20 mouse cellular contexts compared by ENCODE assay signal in genomic region chr6:87151427-87151826, GRCm38 (mm10). TPM values are rescaled to one million over a fixed set of nuclear protein-coding genes. Genes with fewer than 3 reads are reported as not detected.
DNase-seq lines count a peak whose midpoint lies in the region; ATAC-seq lines count a peak whose summit lies in the region.
"Had no signal": no experiment of that assay in that cellular context is flagged by ENCODE, and none has a peak within 500 bp of the region (broad histone marks: within the 10 kb centered on the region; RNA-seq: fewer than 3 reads in every experiment).

No protein-coding gene starts in this region.

- peak overlapping the region; percentile 35; the same call in 1 of the 2 replicates for H3K27ac ChIP-seq in embryonic facial prominence, embryonic 11.5 days (replicated peaks; ENCODE audit: low read depth, low read length)
- H3K27ac ChIP-seq in embryonic facial prominence, embryonic 13.5 days: peak overlapping the region; percentile 79
- H3K27ac ChIP-seq in limb, embryonic 10.5 days: peak overlapping the region; percentile 26; the same call in 1 of the 2 replicates
- H3K27ac ChIP-seq in hindbrain, embryonic 11.5 days (ENCODE audit: low read depth, low read length): no peak overlapping the region
- H3K27ac ChIP-seq: forebrain, embryonic 13.5 days; heart, embryonic 15.5 days; hindbrain, embryonic 14.5 days; intestine, embryonic 15.5 days had no signal

- no peaks in the 10 kb centered on the region for H3K27me3 ChIP-seq in embryonic facial prominence, embryonic 11.5 days (ENCODE audit: control insufficient read depth, insufficient read depth, low read length)
- H3K27me3 ChIP-seq in embryonic facial prominence, embryonic 13.5 days: no peaks in the 10 kb centered on the region
- H3K27me3 ChIP-seq in limb, embryonic 10.5 days (ENCODE audit: low read depth, poor library complexity, severe bottlenecking): no peaks in the 10 kb centered on the region
- no peaks in the 10 kb centered on the region for H3K27me3 ChIP-seq in hindbrain, embryonic 11.5 days (ENCODE audit: control insufficient read depth, insufficient read depth, low read length)
- H3K27me3 ChIP-seq: forebrain, embryonic 13.5 days; heart, embryonic 15.5 days; intestine, embryonic 15.5 days had no signal

- H3K9me3 ChIP-seq in embryonic facial prominence, embryonic 11.5 days (replicated peaks; ENCODE audit: control insufficient read depth, low read length): no peaks in the 10 kb centered on the region
- H3K9me3 ChIP-seq in embryonic facial prominence, embryonic 13.5 days: no peaks in the 10 kb centered on the region
- H3K9me3 ChIP-seq in limb, embryonic 10.5 days (replicated peaks): no peaks in the 10 kb centered on the region
- H3K9me3 ChIP-seq in hindbrain, embryonic 11.5 days (ENCODE audit: control insufficient read depth, low read length): no peaks in the 10 kb centered on the region
- H3K9me3 ChIP-seq: forebrain, embryonic 13.5 days; heart, embryonic 15.5 days; intestine, embryonic 15.5 days had no signal

- no peak overlapping the region for H3K9ac ChIP-seq in embryonic facial prominence, embryonic 11.5 days (replicated peaks; ENCODE audit: low read length)
- no peak overlapping the region for H3K9ac ChIP-seq in embryonic facial prominence, embryonic 13.5 days
- no peak overlapping the region for H3K9ac ChIP-seq in hindbrain, embryonic 11.5 days (ENCODE audit: low read depth, low read length)
- H3K9ac ChIP-seq: forebrain, embryonic 13.5 days; forebrain, postnatal 0 days; heart, embryonic 15.5 days; hindbrain, embryonic 14.5 days; intestine, embryonic 15.5 days had no signal

- DNase-seq in embryonic facial prominence, embryonic 11.5 days (ENCODE audit: low spot score): peak; percentile 74
- DNase-seq in limb, embryonic 10.5 days (ENCODE audit: low spot score): no peak
- peak; percentile 14 for DNase-seq in mesoderm, embryonic 11.5 days (ENCODE audit: low read depth, low spot score)
- DNase-seq in kidney, postnatal 14 days: no peak
- no peak for DNase-seq in hindbrain, embryonic 11.5 days (ENCODE audit: low spot score)
- no peak for DNase-seq in cerebellum, postnatal 36 days
- DNase-seq: adrenal gland, adult 2 months; adrenal gland, postnatal 25 days; cerebellum, adult 9-10 months; forebrain, postnatal 0 days; gastrocnemius, postnatal 10 days; heart, adult 18-20 months; heart, postnatal 14 days; kidney, adult 18-20 months had no signal

- H3K4me3 ChIP-seq in embryonic facial prominence, embryonic 11.5 days (ENCODE audit: low read depth, low read length): no peak overlapping the region
- no peak overlapping the region for H3K4me3 ChIP-seq in embryonic facial prominence, embryonic 13.5 days
- H3K4me3 ChIP-seq in limb, embryonic 10.5 days: no peak overlapping the region
- H3K4me3 ChIP-seq in hindbrain, embryonic 11.5 days (ENCODE audit: low read depth, low read length): no peak overlapping the region
- H3K4me3 ChIP-seq: forebrain, embryonic 13.5 days; heart, embryonic 15.5 days; intestine, embryonic 15.5 days had no signal

- H3K36me3 ChIP-seq in embryonic facial prominence, embryonic 11.5 days (replicated peaks; ENCODE audit: control insufficient read depth, insufficient read depth, low read depth, low read length): no peaks in the 10 kb centered on the region
- H3K36me3 ChIP-seq in embryonic facial prominence, embryonic 13.5 days: peaks cover 22% of the 10 kb centered on the region
- H3K36me3 ChIP-seq in limb, embryonic 10.5 days: peaks cover 7% of the 10 kb centered on the region
- no peaks in the 10 kb centered on the region for H3K36me3 ChIP-seq in hindbrain, embryonic 11.5 days (ENCODE audit: control insufficient read depth, insufficient read depth, low read length)
- H3K36me3 ChIP-seq: heart, embryonic 15.5 days; intestine, embryonic 15.5 days had no signal

- ATAC-seq in embryonic facial prominence, embryonic 11.5 days (replicated peaks; ENCODE audit: insufficient number of reproducible peaks, low FRiP score, low TSS enrichment, low read depth): no peak
- no peak for ATAC-seq in embryonic facial prominence, embryonic 13.5 days (ENCODE audit: insufficient number of reproducible peaks, insufficient read depth, low FRiP score, low TSS enrichment, low read depth)
- no peak for ATAC-seq in hindbrain, embryonic 11.5 days (ENCODE audit: low FRiP score)
- ATAC-seq: forebrain, embryonic 13.5 days; forebrain, postnatal 0 days; intestine, embryonic 15.5 days had no signal

- WGBS in embryonic facial prominence, embryonic 11.5 days: 51% methylated on average over 8 of the region's 8 CpGs
- WGBS in embryonic facial prominence, embryonic 13.5 days: 31% methylated on average over 8 of the region's 8 CpGs
- WGBS in limb, embryonic 10.5 days: 49% methylated on average over 8 of the region's 8 CpGs
- 86% methylated on average over 8 of the region's 8 CpGs for WGBS in hindbrain, embryonic 11.5 days

- H3K4me2 ChIP-seq in embryonic facial prominence, embryonic 11.5 days (ENCODE audit: low read depth, low read length): no peak overlapping the region
- no peak overlapping the region for H3K4me2 ChIP-seq in embryonic facial prominence, embryonic 13.5 days
- no peak overlapping the region for H3K4me2 ChIP-seq in hindbrain, embryonic 11.5 days (replicated peaks; ENCODE audit: low read depth, low read length)
- H3K4me2 ChIP-seq: forebrain, embryonic 13.5 days; heart, embryonic 11.5 days; heart, embryonic 15.5 days; hindbrain, embryonic 14.5 days; intestine, embryonic 15.5 days had no signal

- H3K4me1 ChIP-seq in embryonic facial prominence, embryonic 11.5 days (ENCODE audit: control insufficient read depth, insufficient read depth, low read length): peaks cover 4% of the 10 kb centered on the region
- peaks cover 53% of the 10 kb centered on the region for H3K4me1 ChIP-seq in embryonic facial prominence, embryonic 13.5 days
- peaks cover 31% of the 10 kb centered on the region for H3K4me1 ChIP-seq in limb, embryonic 10.5 days
- no peaks in the 10 kb centered on the region for H3K4me1 ChIP-seq in hindbrain, embryonic 11.5 days (replicated peaks; ENCODE audit: control insufficient read depth, insufficient read depth, low read length)
- H3K4me1 ChIP-seq: forebrain, embryonic 13.5 days; intestine, embryonic 15.5 days had no signal

RNA-seq across cellular contexts. Expression of gene D6Ertd527e, which starts 46.9 kb away (rescaled TPM):
- polyA plus RNA-seq in embryonic facial prominence, embryonic 11.5 days (2014; fragmentation: Nextera tagmentation; extraction: Ambion mirVana): 0.32 and 0.33 TPM in 2 replicates
- 0.15 and 0.28 TPM in 2 replicates for polyA plus RNA-seq in embryonic facial prominence, embryonic 13.5 days (2015; fragmentation: Nextera tagmentation; extraction: Ambion mirVana)
- polyA plus RNA-seq in limb, embryonic 10.5 days (2016; fragmentation: Nextera tagmentation; extraction: Ambion mirVana): 0.18 and 0.33 TPM in 2 replicates
- polyA plus RNA-seq in hindbrain, embryonic 11.5 days (2014; fragmentation: Nextera tagmentation; extraction: Ambion mirVana): 0.08 TPM in 1 of 2 replicates, not detected in the other

Comparison
In these comparisons a context has a peak if more than half of its experiments do, and no peak if none do; other contexts are left out.
1. DNase-seq: peak in embryonic facial prominence, embryonic 11.5 days (single experiment) and mesoderm, embryonic 11.5 days (single experiment); none in limb, embryonic 10.5 days (single experiment), kidney, postnatal 14 days (single experiment), hindbrain, embryonic 11.5 days (single experiment) and cerebellum, postnatal 36 days (0 of 2).